Mouse (Mus musculus): Measurements from ENCODE around the gene Morn4.

Morn4 gene

GRCm38 (mm10) chr19:42086166-42086565, at the start of gene Morn4:
Gene Morn4, minus strand, starts transcription at chr19:42086357.
- DNase-seq (ENCODE audit: low spot score in 2 of 2), result peak; percentile 79 to 82

GRCm38 (mm10) chr19:42135070-42135469, 48.9 kb upstream of the Morn4 start:
- no peak for DNase-seq (ENCODE audit: low spot score in 2 of 2)

DNA sequence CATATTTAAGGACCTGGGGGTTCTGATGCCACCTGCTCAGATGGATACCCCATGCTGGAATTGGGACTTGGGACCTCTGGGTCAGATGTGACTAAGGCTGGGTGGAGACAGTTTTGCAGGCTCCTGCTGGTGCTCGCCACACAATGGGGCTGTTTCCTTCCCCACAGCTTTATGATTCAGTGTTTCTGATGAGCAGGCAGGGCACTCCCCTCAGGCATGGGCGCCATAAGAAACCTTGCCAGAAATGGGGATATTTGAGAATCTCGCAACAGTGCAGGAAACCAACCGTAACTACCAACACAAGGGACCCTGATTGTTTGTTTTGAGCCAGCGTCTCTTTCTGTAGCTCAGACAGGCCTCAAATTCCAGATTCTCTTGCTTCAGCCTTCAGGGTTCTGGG, 44.9 kb upstream of the Morn4 start:
- DNase-seq (ENCODE audit: low spot score in 2 of 2), result no peak

GRCm38 (mm10) chr19:42130294-42130606, 44.1 kb upstream of the Morn4 start:
- DNase-seq (ENCODE audit: low spot score in 2 of 2), result no peak

DNA sequence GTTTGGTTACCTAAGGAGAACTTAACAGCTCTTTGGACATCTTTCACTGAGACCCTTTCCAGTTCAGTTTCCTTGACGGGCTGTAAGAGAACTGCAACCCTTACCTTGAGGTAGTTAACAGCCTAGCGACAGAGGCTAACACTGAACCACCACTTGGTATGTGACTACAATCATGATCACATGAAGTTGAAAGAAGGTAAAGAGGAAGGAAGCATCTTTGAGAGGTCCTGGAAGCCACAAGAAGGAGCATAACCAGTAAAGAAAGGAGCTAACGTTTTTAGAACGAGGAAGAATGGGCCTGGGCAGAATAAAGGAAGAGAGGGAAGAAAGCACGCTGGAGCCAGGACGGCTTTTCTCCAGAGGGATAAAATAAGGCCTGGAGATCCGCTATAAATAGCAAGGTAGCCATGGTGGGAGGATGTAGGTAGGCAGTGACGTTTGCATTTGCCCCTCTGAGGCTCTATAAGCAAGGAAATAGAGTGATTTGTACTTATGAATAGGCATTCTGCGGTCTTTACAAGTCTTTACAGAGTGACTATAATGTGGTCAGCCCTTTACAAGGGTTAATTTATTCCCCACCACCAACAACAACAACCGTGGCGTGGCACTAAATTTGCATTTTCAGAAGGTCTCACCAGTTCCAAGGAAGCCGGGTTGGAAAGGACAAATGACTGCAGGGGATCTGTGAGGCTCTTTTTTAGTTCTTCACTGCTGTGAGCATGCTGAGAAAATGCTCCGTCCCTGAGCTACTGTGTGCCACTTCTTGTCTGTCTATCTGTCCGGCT, 43.5 kb upstream of the Morn4 start:
- no peak for DNase-seq (ENCODE audit: low spot score in 2 of 2)

- peak; percentile 94 to 95 for DNase-seq (ENCODE audit: low spot score in 2 of 2)
Measured at GRCm38 (mm10) chr19:42128787-42129508, 42.8 kb upstream of the Morn4 start, which contains the start of gene Avpi1. Gene Avpi1, minus strand, starts transcription at chr19:42129059.

- DNase-seq (ENCODE audit: low spot score in 2 of 2), result no peak
Measured at GRCm38 (mm10) chr19:42128052-42128740, 42.0 kb upstream of the Morn4 start.

- DNase-seq (ENCODE audit: low spot score in 2 of 2), result no peak
Measured at GRCm38 (mm10) chr19:42127024-42127423, 40.9 kb upstream of the Morn4 start.

DNA sequence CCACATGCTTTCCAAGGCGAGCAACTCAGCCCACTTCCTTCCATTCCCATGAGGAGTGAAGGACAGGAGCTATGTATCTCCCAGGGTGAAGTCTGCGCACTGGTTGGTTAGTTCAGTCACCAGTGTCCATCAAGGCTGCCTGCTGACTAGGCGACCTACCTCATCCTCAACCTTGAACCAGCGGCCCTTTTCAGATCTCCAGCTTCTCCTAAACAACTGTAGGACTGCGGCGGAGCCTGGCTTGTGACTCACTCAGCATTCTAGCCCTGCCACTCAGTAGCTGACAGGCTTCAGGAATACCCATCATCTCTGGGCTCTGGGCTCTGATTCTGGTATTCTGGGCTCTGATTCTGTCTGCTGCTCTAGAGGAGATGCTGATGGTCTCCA, 40.1 kb upstream of the Morn4 start:
- no peak for DNase-seq (ENCODE audit: low spot score in 2 of 2)

DNA sequence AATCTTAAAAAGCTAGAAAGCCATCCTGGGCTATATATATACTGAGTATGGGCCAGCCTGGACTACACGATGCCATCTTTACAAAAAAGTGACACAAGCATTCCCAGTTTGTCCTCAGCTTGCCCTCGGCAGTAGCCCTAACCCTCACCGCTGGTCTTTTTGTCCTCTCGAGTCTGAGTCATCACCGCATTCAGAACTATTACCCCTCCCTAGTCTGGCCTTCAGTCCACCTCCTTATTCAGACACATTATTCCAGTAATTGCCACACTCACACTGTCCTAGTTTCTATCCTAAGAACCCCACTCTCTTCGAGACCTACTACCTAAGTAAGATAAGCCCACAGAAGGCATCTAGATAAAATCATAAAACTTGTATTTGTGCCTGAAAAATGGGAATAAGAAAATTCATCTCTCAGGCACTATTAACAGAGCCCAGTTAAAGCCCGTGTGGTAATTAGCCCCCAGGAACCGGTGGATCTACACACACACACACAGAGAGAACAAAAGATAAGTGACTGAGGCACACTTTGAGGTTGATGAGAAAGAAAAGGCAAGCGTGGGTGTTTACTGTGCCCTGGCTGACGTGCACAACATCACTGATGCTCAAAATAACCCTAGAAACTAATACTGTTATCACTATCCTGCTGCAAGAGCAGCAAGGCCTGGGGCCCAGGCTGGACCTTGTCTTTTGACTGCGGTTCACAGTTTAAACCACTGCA, 39.5 kb upstream of the Morn4 start:
- no peak for DNase-seq (ENCODE audit: low spot score in 2 of 2)

GRCm38 (mm10) chr19:42124684-42125083, 38.5 kb upstream of the Morn4 start:
- DNase-seq (ENCODE audit: low spot score in 2 of 2), result no peak

DNA sequence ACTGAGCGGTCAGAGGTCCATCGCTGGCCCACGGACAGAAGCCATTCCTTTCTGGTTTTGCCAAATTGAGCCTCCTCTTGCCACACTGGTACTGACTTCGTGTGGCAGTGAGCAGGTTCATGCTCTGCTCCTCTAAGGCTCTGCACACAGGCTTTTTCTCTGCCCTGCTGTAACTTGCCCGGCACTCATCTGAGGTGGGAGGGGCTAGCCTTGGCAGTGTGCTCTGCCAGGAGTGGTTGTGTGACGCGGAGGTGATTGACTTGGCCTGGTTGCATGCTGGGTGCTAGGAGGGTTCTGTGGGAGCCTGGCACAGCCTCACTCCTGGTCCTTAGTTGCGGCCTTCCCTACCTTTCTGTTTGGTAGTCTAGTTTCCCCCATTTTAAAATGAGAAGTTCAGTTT, 34.3 kb upstream of the Morn4 start:
- DNase-seq (ENCODE audit: low spot score in 2 of 2), result no peak

GRCm38 (mm10) chr19:42118596-42118995, 32.4 kb upstream of the Morn4 start:
- no peak for DNase-seq (ENCODE audit: low spot score in 2 of 2)

- DNase-seq (ENCODE audit: low spot score in 2 of 2), result no peak
Measured at GRCm38 (mm10) chr19:42118142-42118541, 32.0 kb upstream of the Morn4 start.

GRCm38 (mm10) chr19:42115783-42116335, 29.7 kb upstream of the Morn4 start:
- DNase-seq (ENCODE audit: low spot score in 2 of 2), result no peak

- no peak for DNase-seq (ENCODE audit: low spot score in 2 of 2)
Measured at GRCm38 (mm10) chr19:42104681-42105080, 18.5 kb upstream of the Morn4 start.

DNA sequence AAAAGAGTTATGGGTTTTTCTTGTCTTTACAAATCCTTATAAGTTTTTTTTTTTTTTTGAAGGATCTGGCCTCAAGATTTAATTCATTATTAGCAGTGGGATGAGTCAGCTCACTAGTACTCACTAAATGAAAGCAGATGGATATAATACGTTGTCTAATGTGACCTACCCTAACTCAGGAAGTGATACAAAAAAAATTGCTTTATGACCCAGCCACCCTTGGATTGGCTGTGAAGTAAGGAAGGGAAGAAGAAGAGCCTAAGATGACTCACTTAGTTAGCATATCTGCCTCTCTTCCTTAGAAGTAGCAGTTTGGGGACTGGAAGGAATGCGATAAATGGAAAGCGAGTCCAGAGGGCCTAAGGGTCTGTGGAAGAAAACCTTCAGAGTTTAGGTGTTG, 13.2 kb upstream of the Morn4 start:
- no peak for DNase-seq (ENCODE audit: low spot score in 2 of 2)

DNA sequence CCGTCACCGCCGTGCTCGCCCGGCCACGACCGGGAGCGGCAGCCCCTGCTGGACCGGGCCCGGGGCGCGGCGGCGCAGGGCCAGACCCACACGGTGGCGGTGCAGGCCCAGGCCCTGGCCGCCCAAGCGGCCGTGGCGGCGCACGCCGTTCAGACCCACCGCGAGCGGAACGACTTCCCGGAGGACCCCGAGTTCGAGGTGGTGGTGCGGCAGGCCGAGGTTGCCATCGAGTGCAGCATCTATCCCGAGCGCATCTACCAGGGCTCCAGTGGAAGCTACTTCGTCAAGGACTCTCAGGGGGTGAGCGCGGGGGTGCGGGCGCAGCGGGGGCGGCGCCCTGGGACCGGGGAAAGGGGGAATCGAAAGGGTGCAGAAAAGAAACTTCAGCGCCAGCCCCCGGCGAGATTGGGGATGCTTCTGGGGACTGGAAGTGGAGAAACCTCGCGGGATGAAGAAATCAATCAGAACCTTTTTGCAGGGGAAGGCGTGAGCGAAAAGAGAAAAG, 4.5 kb upstream of the Morn4 start:
- peak in 1 of 2 experiments; percentile 22 for DNase-seq (ENCODE audit: low spot score in 2 of 2)

- peak; percentile 98 to 99 for DNase-seq (ENCODE audit: low spot score in 2 of 2)
Measured at GRCm38 (mm10) chr19:42089748-42090595, 3.8 kb upstream of the Morn4 start, which contains the start of gene Pi4k2a. Gene Pi4k2a, plus strand, starts transcription at chr19:42090470.

GRCm38 (mm10) chr19:42089103-42089747, 3.1 kb upstream of the Morn4 start:
- DNase-seq (ENCODE audit: low spot score in 2 of 2), result peak; percentile 23 to 40

All from frontal cortex, postnatal 25 days (tissue).